Mouse (Mus musculus) liver, postnatal 0 days (tissue): Measurements from ENCODE around the gene Bend3. TPM values are rescaled to one million over a fixed set of nuclear protein-coding genes. Genes with fewer than 3 reads are reported as not detected.
"Not testable (repeated sequence)": the region's sequence is repeated elsewhere in the genome, so short reads cannot be mapped to it uniquely, and the experiment has no call there.

Experiments
- ATAC-seq: fragments of 200-750 bp; cut with Nextera tagmentation; 2 replicates; pipeline ENCODE4 v1.8.0; 2017; ENCODE audit warnings: mild to moderate bottlenecking, moderate library complexity
- DNase-seq: peaks from one replicate; pipeline ENCODE4 v3.0.0-alpha.2; 2016
- H3K27ac ChIP-seq: fragments of 300-500 bp; sonication (generic); 2 replicates; pipeline ENCODE4 v1.5.1; 2014; ENCODE audit warnings: antibody characterized with exemption, moderate library complexity, mild to moderate bottlenecking, low read depth
- H3K27me3 ChIP-seq: fragments of 300-500 bp; sonication (generic); 2 replicates; pipeline ENCODE4 v1.6.1; 2014; ENCODE audit warnings: low read length, control low read depth, mixed read lengths; ENCODE audit not compliant: insufficient read depth
- H3K36me3 ChIP-seq: fragments of 300-500 bp; sonication (generic); replicated peaks from 2 replicates; pipeline ENCODE4 v1.6.1; 2014; ENCODE audit warnings: mild to moderate bottlenecking, control low read depth, low read length, moderate library complexity, mixed read lengths; ENCODE audit not compliant: insufficient read depth
- H3K4me1 ChIP-seq: fragments of 300-500 bp; sonication (generic); 2 replicates; pipeline ENCODE4 v1.6.1; 2014; ENCODE audit warnings: antibody characterized with exemption, mild to moderate bottlenecking, control low read depth; ENCODE audit not compliant: insufficient read depth
- H3K4me2 ChIP-seq: fragments of 300-500 bp; sonication (generic); 2 replicates; pipeline ENCODE4 v1.6.1; 2014; ENCODE audit warnings: low read depth, mild to moderate bottlenecking, low read length, moderate library complexity, mixed read lengths
- H3K4me3 ChIP-seq: fragments of 300-500 bp; sonication (generic); 2 replicates; pipeline ENCODE4 v1.5.1; 2014; ENCODE audit warnings: low read depth, low read length
- H3K9ac ChIP-seq: fragments of 300-500 bp; sonication (generic); replicated peaks from 2 replicates; pipeline ENCODE4 v1.6.1; 2014; ENCODE audit warnings: mild to moderate bottlenecking, moderate library complexity
- H3K9me3 ChIP-seq: fragments of 300-500 bp; sonication (generic); 2 replicates; pipeline ENCODE4 v1.6.1; 2016; ENCODE audit warnings: mild to moderate bottlenecking, control low read depth, low read length, mixed read lengths
- CTCF ChIP-seq: sonication (generic); IDR thresholded peaks from 2 replicates; pipeline ENCODE4 v1.5.1; 2016; ENCODE audit warnings: antibody characterized with exemption, low read depth
- EP300 ChIP-seq: IDR thresholded peaks from 2 replicates; pipeline ENCODE4 v1.6.1; 2016; ENCODE audit warnings: antibody characterized with exemption, low read depth, mild to moderate bottlenecking
- WGBS: fragments of 180-500 bp; shearing (Covaris S2); extraction: QIAGEN DNeasy Blood & Tissue Kit; methylation state at CpG from one replicate; pipeline ENCODE4 v1.1.7; 2014; ENCODE audit not compliant: insufficient replicate concordance; 5-methylcytosine and 5-hydroxymethylcytosine counted together
- polyA plus RNA-seq: library from polyadenylated mRNA; unstranded; fragments of >200 nt; fragmentation: Nextera tagmentation; extraction: Ambion mirVana; gene quantifications from 2 replicates; pipeline ENCODE4 v1.2.1, GENCODE M21; 2015

Gene Bend3
- polyA plus RNA-seq, 1 experiment from 2014 or later: 0.51 TPM

DNA sequence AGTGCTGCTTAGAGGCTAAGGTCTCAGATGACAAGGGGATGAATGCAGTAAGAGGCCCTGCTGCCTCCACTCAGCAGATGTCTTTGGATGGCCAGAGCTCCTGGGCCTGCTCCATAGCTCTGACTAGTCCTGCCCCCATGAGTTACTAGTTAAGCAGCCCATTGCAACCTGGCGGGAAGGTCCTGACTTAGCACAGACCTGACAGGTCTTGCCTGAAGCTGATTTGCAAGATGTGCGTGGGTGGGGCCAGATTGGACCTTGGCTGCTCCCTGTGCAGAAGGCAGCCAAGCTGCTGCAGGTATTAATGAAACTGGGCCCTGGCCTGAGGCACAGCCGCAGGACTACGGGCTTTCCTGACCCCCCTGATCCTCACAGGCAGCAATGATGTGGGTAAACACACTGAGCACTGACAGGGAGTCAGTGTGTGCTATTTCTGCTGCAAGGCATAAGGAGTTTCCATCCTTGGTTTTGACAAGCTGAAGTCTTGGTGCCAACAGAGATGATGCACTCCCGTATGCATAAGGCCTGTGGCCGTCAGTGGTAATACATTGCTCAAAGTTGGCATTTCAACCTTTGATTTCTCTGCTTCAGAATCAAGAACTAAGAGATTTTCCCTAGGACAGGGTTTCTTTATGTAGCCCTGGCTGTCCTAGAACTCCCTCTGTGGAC is 38.5 kb downstream of the Bend3 start:
- DNase-seq: no peak
- 51% methylated on average over 6 of the region's 6 CpGs for WGBS

DNA sequence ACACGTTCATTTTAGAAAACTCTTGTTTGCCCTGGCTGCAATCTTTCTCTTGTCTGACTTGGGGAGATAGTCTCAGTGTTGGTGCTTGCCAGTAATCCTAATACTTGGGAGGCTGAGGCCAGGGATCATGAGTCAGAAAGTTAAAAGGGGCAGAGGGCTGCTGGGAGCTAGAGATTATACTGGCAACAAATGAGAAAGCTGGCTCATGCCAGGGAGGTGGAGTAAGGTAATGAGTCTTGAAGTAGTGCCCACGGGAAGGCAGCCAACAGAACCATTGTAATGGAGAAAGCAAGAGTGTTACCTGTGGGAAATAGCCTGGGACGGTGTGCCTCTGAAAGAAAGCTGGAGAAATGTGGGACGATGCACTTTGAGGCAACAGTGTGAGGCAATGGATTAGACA is 39.2 kb downstream of the Bend3 start:
- Histone ChIP-seq H3K36me3 (0 out of 2 replicates have a peak, but pooled peaks cover 2% of the 10 kb centered on the region), H3K27me3 (no peaks in the 10 kb centered on the region), H3K4me2 (no peak overlapping the region), H3K27ac (no peak overlapping the region), H3K4me3 (no peak overlapping the region), H3K4me1 (peaks cover 11% of the 10 kb centered on the region), H3K9ac (no peak overlapping the region), H3K9me3 (no peaks in the 10 kb centered on the region)
- DNase-seq (no peak), ATAC-seq (no peak)
- 52% methylated on average over 4 of the region's 4 CpGs for WGBS
- TF ChIP-seq EP300 (no peak), CTCF (no peak)

More for the DNA sequence above, 38.5 kb downstream of the Bend3 start:
- 0 out of 2 replicates have a peak, but pooled peaks cover 2% of the 10 kb centered on the region for H3K36me3 ChIP-seq
- H3K4me3 ChIP-seq: no peak overlapping the region
- no peak for TF ChIP-seq CTCF
- TF ChIP-seq EP300: no peak
- no peak overlapping the region for H3K9ac ChIP-seq
- H3K27ac ChIP-seq: no peak overlapping the region
- ATAC-seq: no peak
- H3K4me2 ChIP-seq: no peak overlapping the region
- no peaks in the 10 kb centered on the region for H3K9me3 ChIP-seq
- no peaks in the 10 kb centered on the region for H3K27me3 ChIP-seq
- peaks cover 11% of the 10 kb centered on the region for H3K4me1 ChIP-seq

DNA sequence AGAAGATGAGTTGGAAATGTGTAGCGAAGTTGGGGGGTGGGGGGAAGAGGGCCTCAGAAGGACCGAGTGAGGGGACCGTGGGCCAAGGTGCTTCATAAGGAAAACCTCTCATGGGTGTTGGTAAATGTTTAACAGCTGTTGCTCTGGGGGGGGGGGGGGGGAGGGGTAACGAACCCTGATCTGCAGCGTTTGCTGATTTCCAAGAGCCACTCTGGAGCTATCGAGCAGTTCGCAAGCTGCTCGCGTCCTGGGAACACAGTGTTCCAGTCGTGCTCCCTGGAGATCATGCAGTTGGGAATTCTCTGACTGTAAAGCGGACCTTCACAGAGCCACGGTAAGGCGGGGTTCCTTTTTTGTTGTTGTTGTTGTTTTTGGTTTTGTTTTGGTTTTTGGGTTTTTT is 39.7 kb downstream of the Bend3 start:
- no peak for TF ChIP-seq CTCF
- TF ChIP-seq EP300: 0 out of 2 replicates have a peak, but pooled peaks have one; percentile 23
- peak overlapping the region; percentile 74 for H3K27ac ChIP-seq
- WGBS: 75% methylated on average over 12 of the region's 13 CpGs
- no peaks in the 10 kb centered on the region for H3K9me3 ChIP-seq
- DNase-seq (peak; percentile 57), ATAC-seq (peak; percentile 80)
- no peaks in the 10 kb centered on the region for H3K27me3 ChIP-seq
- 0 out of 2 replicates have a peak, but pooled peaks cover 2% of the 10 kb centered on the region for H3K36me3 ChIP-seq
- H3K4me3 ChIP-seq: peak overlapping the region; percentile 35
- peaks cover 8% of the 10 kb centered on the region for H3K4me1 ChIP-seq
- H3K4me2 ChIP-seq: no peak overlapping the region; the same call in 1 of the 2 replicates
- H3K9ac ChIP-seq: peak overlapping the region; percentile 38; the same call in 1 of the 2 replicates

DNA sequence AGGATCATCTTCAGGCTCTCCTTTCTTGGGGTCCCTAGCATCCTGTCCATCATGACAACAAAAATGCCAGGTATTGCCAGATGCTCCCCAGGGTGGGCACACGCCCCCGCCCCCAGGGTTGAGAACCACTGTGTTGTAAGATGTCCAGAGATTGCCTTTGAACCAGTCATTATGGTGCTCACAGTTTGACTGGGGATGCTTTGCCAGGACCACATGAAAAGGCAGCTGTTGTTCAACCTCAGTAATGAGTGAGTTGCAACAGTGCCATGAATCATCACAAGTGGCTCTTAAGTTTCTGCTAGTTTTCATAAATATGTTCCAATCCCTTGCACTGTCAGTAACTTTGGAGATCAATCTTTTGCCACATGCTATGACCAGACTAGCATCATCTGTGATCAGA is 41.3 kb downstream of the Bend3 start:
- WGBS: 81% methylated on average over 2 of the region's 2 CpGs
- Histone ChIP-seq H3K4me3 (no peak overlapping the region), H3K9ac (no peak overlapping the region), H3K9me3 (no peaks in the 10 kb centered on the region), H3K4me2 (peak overlapping the region; percentile 6; the same call in 1 of the 2 replicates), H3K27ac (no peak overlapping the region), H3K36me3 (no peaks in the 10 kb centered on the region), H3K4me1 (peaks cover 8% of the 10 kb centered on the region), H3K27me3 (no peaks in the 10 kb centered on the region)
- TF ChIP-seq EP300 (no peak), CTCF (no peak)
- ATAC-seq (no peak), DNase-seq (no peak)

DNA sequence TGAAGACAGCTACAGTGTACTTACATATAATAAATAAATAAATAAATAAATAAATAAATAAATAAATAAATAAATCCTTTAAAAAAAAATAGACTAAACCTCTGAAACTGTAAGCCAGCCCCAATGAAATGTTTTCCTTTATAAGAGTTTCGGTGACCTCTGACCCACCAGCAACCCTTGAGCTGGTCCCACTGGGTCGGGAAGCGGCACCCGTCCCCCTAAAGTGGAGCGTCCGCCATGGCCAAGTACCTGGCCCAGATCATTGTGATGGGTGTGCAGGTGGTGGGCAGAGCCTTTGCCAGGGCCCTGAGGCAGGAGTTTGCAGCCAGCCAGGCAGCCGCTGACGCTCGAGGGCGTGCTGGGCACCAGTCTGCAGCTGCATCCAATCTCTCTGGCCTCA is 45.3 kb downstream of the Bend3 start, which contains the start of gene Gm9803:
TSS of gene Gm9803 (plus strand) at position 154 of the 400 bp plus-strand sequence.
- not testable (repeated sequence) for H3K27me3 ChIP-seq, H3K9me3 ChIP-seq, H3K27ac ChIP-seq, DNase-seq, H3K4me3 ChIP-seq, H3K4me1 ChIP-seq, H3K9ac ChIP-seq, H3K36me3 ChIP-seq, ATAC-seq, H3K4me2 ChIP-seq
- WGBS: 89% methylated on average over 10 of the region's 10 CpGs

DNA sequence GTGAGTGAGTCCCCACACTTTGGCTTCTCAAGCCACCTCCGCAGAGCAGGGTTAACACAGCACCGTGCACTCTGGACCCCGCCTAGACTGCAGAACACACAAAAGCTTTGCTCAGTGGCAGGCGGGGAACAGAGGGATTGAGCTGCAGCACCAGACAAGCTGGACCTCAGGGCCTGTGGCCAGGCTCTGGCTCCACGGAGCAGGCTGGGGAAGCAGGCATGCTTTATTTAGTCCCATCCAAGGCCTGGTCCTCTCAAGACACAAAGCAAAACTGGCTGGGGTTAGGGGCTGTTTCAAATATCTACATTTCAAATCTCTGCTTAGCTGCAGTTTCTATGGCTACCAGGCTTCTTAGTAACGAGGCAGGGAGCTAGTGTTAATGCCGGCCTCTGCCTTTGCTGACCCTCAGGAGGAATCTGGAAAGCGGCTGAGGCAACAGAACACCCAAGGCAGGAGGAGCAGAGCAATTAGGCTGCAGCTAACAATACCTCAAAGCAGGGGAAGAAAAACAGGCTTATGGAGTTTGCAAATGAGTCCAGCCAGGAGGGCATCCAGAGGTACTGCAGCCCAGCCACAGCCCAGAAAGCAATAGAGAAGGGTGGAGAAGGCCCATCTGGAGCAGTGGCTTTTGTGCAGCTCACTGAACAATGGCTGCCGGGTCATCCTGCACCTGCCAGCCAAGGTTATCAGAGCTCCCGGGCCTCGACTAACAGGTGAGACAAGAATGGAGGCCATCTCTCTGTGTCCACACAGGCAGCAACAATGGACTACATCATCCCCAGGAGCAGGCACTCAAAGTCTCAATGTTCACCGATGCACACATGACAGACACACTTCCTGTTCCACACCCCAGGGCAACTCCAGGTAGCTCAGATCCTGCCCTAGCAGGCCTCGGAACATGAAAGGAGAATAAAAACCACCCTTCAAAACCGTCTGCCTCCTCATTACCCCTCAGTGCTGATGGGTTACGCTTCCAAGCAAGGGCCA is 48.9 kb downstream of the Bend3 start:
- Histone ChIP-seq H3K9me3 (no peaks in the 10 kb centered on the region), H3K27ac (no peak overlapping the region), H3K36me3 (peaks cover 22% of the 10 kb centered on the region), H3K4me2 (no peak overlapping the region), H3K9ac (no peak overlapping the region), H3K4me3 (no peak overlapping the region), H3K4me1 (no peaks in the 10 kb centered on the region; the same call in 1 of the 2 replicates), H3K27me3 (no peaks in the 10 kb centered on the region)
- 52% methylated on average over 15 of the region's 15 CpGs for WGBS
- TF ChIP-seq EP300: no peak
- TF ChIP-seq CTCF: no peak
- DNase-seq (no peak), ATAC-seq (peak; percentile 56; the same call in 1 of the 2 replicates)
